Mouse (Mus musculus) C2C12 (cell line): ENCODE measurements around the gene Adcy3. TPM values are rescaled to one million over a fixed set of nuclear protein-coding genes. Genes with fewer than 3 reads are reported as not detected.

Experiments used
- H3K27me3 ChIP-seq: one replicate; pipeline ENCODE4 v1.6.1; 2011; ENCODE audit not compliant: control insufficient read depth, insufficient read depth, insufficient read length
- H3K36me3 ChIP-seq: one replicate; pipeline ENCODE4 v1.6.1; 2011; ENCODE audit not compliant: control insufficient read depth, insufficient read depth
- H3K4me3 ChIP-seq: one replicate; pipeline ENCODE4 v1.5.1; 2011; ENCODE audit warnings: mild to moderate bottlenecking, control low read depth; ENCODE audit not compliant: poor library complexity, insufficient read depth, severe bottlenecking
- H3K79me2 ChIP-seq: one replicate; pipeline ENCODE4 v1.6.1; 2011; ENCODE audit not compliant: control insufficient read depth, insufficient read depth
- H3K79me3 ChIP-seq: one replicate; pipeline ENCODE4 v1.6.1; 2011; ENCODE audit warnings: low read depth, control low read depth
- H3ac ChIP-seq: one replicate; pipeline ENCODE3; 2011; ENCODE audit warnings: low read depth; ENCODE audit not compliant: control insufficient read depth, insufficient read length
- CEBPB ChIP-seq: IDR thresholded peaks from one replicate; pipeline ENCODE4 v1.6.1; 2011; ENCODE audit warnings: low read depth, mild to moderate bottlenecking, control low read depth, moderate library complexity
- CTCF ChIP-seq: IDR thresholded peaks from one replicate; pipeline ENCODE4 v1.5.1; 2011; ENCODE audit not compliant: control insufficient read depth, insufficient read depth, insufficient read length
- FOSL1 ChIP-seq: IDR thresholded peaks from one replicate; pipeline ENCODE4 v1.8.0; 2011; ENCODE audit warnings: mild to moderate bottlenecking, low read length; ENCODE audit not compliant: poor library complexity, insufficient read depth, severe bottlenecking
- MAX ChIP-seq: IDR thresholded peaks from one replicate; pipeline ENCODE4 v1.6.1; 2011; ENCODE audit warnings: mild to moderate bottlenecking, control low read depth
- MYOD1 ChIP-seq: IDR thresholded peaks from one replicate; pipeline ENCODE4 v1.6.1; 2011; ENCODE audit warnings: low read depth; ENCODE audit not compliant: control insufficient read depth, insufficient read length
- MYOG ChIP-seq: IDR thresholded peaks from one replicate; pipeline ENCODE4 v1.6.1; 2011; ENCODE audit not compliant: control insufficient read depth, insufficient read length; ENCODE audit errors: extremely low read depth
- USF1 ChIP-seq: IDR thresholded peaks from one replicate; pipeline ENCODE4 v1.6.1; 2011; ENCODE audit warnings: low read depth, mild to moderate bottlenecking, control low read depth, moderate library complexity
- polyA plus RNA-seq: library from polyadenylated mRNA; unstranded; fragments of >200 nt; fragmentation: generic; extraction: Trizol; gene quantifications from one replicate; pipeline ENCODE4 v1.2.1, GENCODE M21; 2012; ENCODE audit warnings: missing spikeins

The Adcy3 gene
- polyA plus RNA-seq, 1 experiment: 2.1 TPM

GRCm38 (mm10) chr12:4169058-4169457 lies 36.2 kb downstream of the Adcy3 start:
- Histone ChIP-seq H3ac (no peak overlapping the region), H3K79me3 (no peaks in the 10 kb centered on the region), H3K79me2 (no peaks in the 10 kb centered on the region), H3K36me3 (no peaks in the 10 kb centered on the region), H3K4me3 (no peak overlapping the region), H3K27me3 (no peaks in the 10 kb centered on the region)
- no peak for TF ChIP-seq USF1
- no peak for TF ChIP-seq FOSL1
- TF ChIP-seq MYOD1: no peak
- TF ChIP-seq MAX: no peak

- H3K36me3 ChIP-seq: no peaks in the 10 kb centered on the region
- TF ChIP-seq CEBPB (no peak), CTCF (no peak), USF1 (no peak), MYOD1 (no peak), MAX (no peak), FOSL1 (no peak), MYOG (no peak)
- no peaks in the 10 kb centered on the region for H3K79me2 ChIP-seq
- no peak overlapping the region for H3K4me3 ChIP-seq
- no peaks in the 10 kb centered on the region for H3K79me3 ChIP-seq
- no peaks in the 10 kb centered on the region for H3K27me3 ChIP-seq
- no peak overlapping the region for H3ac ChIP-seq
These were observed 36.7 kb downstream of the Adcy3 start for GRCm38 (mm10) chr12:4169622-4170021.

- H3K4me3 ChIP-seq: no peak overlapping the region
- no peaks in the 10 kb centered on the region for H3K36me3 ChIP-seq
- TF ChIP-seq MYOG (no peak), FOSL1 (no peak), MYOD1 (no peak), MAX (no peak), CTCF (no peak), USF1 (no peak), CEBPB (no peak)
These were observed 40.3 kb downstream of the Adcy3 start for GRCm38 (mm10) chr12:4173108-4173790.

GRCm38 (mm10) chr12:4178839-4179238 lies 45.9 kb downstream of the Adcy3 start:
- no peaks in the 10 kb centered on the region for H3K79me2 ChIP-seq
- H3K36me3 ChIP-seq: no peaks in the 10 kb centered on the region
- H3K4me3 ChIP-seq: no peak overlapping the region
- no peak for TF ChIP-seq CTCF
- TF ChIP-seq MYOD1: no peak
- TF ChIP-seq FOSL1: no peak
- TF ChIP-seq MAX: no peak
- TF ChIP-seq MYOG: no peak
- TF ChIP-seq CEBPB: no peak
- TF ChIP-seq USF1: no peak
- H3K27me3 ChIP-seq: no peaks in the 10 kb centered on the region
- H3K79me3 ChIP-seq: no peaks in the 10 kb centered on the region
- no peak overlapping the region for H3ac ChIP-seq

More at GRCm38 (mm10) chr12:4173108-4173790, 40.3 kb downstream of the Adcy3 start:
- Histone ChIP-seq H3K79me3 (no peaks in the 10 kb centered on the region), H3K79me2 (no peaks in the 10 kb centered on the region), H3K27me3 (no peaks in the 10 kb centered on the region), H3ac (no peak overlapping the region)

GRCm38 (mm10) chr12:4179671-4180233 lies 46.8 kb downstream of the Adcy3 start:
- H3K27me3 ChIP-seq: no peaks in the 10 kb centered on the region
- TF ChIP-seq CTCF: no peak
- TF ChIP-seq MYOG: no peak
- no peaks in the 10 kb centered on the region for H3K79me3 ChIP-seq
- no peaks in the 10 kb centered on the region for H3K36me3 ChIP-seq
- no peak overlapping the region for H3ac ChIP-seq
- no peak overlapping the region for H3K4me3 ChIP-seq
- no peaks in the 10 kb centered on the region for H3K79me2 ChIP-seq

- Histone ChIP-seq H3K27me3 (no peaks in the 10 kb centered on the region), H3K4me3 (no peak overlapping the region), H3K79me2 (no peaks in the 10 kb centered on the region), H3ac (no peak overlapping the region), H3K79me3 (no peaks in the 10 kb centered on the region), H3K36me3 (no peaks in the 10 kb centered on the region)
- TF ChIP-seq FOSL1 (no peak), MYOG (no peak), CEBPB (no peak), MYOD1 (no peak)
These were observed 47.6 kb downstream of the Adcy3 start for GRCm38 (mm10) chr12:4180507-4180906.
